Mouse (Mus musculus) left cerebral cortex, postnatal 4 days (tissue): ENCODE data around the gene Tmem208. TPM values are rescaled to one million over a fixed set of nuclear protein-coding genes. Genes with fewer than 3 reads are reported as not detected.
A peak's percentile ranks its signal among the peaks of the same experiment; 100 is the strongest.

Experiments
- DNase-seq: peaks from one replicate; pipeline ENCODE4 v3.0.0-alpha.2; 2022
- intact Hi-C: fragments of 180-260 bp; cut with DNase I; formaldehyde crosslinking; loops from one replicate; pipeline ENCODE4 v1.15.1; 2025
- total RNA-seq, 2 experiments: library from RNA; stranded (reverse); gene quantifications; 2 replicates each; pipeline ENCODE4 v1.2.3; 2021

Tmem208 gene
- total RNA-seq, 2 experiments from 2014 or later = 53.7 to 58.3 TPM

DNA sequence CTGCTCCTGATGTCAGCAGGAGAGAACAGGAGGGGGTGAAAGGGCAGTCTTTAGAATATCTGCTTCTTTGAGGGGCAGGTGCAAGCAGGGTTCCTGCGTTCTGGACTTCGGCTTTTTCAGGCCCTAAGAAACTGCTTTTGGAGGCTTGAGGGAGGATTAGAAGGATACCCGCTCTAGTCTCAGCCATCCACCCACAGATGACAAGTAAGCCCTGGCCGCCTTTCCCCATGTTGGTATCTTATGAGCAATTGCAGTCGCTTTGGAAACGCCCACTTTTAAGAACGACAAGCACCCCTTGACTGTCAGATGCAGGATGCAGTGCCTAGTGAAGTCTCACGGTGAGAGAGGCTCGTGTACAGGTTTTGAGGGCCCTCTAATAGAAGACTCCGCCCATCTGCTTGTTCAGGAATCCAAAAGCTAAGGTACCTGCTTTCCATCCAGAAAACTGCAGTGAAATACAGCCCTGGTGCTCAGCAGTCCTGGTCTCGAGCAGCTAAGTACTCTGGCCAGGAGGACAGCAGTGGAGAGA, 7.4 kb upstream of the Tmem208 start:
- intact Hi-C loops = no loop called here

DNA sequence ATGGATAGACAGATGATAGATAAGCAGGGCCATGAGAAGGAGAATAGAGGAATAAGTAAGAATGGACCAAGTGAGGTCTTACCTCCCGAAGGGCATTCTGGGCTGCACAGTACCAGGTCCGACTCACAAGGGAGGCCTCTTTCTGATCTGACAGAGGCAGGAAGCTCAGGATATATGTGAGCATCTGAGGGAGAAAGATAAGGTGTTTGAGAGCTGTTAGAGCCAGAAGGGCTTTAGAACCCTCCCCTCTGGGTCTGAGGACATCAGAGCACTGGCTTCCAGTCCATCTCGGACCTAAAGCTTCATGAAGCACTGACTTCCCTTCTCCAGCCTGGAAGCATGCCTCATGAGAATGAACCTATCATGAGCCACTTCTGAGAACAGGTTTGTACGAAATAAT, 3.0 kb upstream of the Tmem208 start:
- DNase-seq = no peak
- intact Hi-C loops = no loop called here

More for the DNA sequence above, 7.4 kb upstream of the Tmem208 start:
- no peak for DNase-seq

DNA sequence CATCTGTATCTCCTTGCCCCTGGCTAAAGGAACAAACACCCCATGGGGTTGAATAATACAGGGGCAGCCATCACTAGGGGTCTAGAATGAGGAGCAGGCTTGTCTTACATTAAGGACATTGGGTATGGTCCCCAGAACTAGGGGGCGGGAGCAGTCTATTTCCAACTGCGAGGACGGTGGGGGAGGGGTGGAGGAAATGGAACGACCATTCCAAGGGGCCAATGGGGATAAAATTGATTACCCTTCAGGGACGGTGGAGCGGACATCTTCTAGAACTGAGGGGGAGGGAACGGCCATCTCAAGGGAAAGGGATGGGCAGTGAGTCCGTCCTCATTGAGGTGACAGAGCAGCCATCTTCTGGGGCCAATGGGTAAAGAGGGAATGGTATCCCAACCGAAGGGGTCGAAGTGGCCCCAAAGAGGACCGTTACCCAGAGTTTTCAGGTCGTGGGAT, 487 bp upstream of the Tmem208 start:
- DNase-seq = peak; percentile 42
- intact Hi-C loops = no loop called here

DNA sequence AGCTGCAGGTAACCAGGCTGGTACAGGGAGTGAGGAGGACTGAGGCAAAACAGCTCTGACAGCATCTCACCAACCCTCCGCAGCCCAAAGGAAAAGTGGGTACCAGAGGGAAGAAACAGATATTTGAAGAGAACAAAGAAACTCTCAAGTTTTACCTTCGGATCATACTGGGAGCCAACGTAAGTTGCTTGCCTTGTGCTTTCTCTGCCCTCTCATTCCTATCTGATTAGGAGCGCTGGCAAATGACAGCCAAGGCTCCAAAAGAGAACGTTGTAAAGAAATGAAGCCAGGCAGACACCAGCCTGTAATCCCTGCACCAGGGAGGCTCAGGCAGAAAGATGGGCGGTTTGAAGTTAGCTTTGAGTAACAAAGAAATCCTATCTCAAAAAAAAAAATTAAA, 814 bp downstream of the Tmem208 start:
- intact Hi-C loops = no loop called here
- no peak for DNase-seq

DNA sequence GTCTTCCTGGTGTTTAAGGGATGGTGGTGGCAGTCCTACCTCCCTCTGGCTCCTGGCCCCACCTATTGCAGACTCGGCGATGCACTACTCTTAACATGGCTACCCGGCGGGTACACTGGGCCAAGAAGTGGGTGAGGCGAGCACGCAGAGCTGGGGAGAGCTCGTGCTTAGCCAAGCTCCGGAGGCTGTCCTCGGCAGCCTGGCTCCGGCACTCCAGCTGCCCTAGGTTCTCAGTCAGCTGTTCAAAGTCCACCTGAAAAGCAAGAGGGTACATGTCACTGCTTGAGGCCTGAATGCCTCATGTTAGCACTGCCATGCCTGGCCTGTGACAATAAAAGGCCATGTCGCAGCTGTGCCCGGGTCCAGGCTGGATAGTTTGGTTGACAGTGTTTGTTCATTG, 4.2 kb downstream of the Tmem208 start:
- no peak for DNase-seq
- intact Hi-C loops = no loop called here

DNA sequence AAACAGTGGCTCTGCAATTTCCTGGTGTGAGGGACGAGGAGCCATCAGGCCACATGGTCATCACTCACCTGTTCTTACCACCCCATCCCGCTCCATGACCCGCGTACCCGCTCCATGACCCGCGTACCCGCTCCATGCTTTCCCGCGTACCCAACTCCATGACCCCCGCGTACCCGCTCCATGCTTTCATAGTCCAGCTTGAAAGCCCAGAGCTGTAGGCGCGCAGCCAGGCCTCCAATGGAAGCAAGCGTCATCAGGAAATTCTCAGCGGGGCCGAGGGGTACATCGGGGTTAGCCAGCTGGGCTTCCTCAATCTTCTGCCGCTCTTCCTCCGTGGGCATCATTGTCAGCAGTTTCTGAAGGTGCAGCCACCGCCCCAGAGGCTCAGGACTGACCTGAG, 5.3 kb downstream of the Tmem208 start:
- DNase-seq = no peak
- intact Hi-C loops = no loop called here

DNA sequence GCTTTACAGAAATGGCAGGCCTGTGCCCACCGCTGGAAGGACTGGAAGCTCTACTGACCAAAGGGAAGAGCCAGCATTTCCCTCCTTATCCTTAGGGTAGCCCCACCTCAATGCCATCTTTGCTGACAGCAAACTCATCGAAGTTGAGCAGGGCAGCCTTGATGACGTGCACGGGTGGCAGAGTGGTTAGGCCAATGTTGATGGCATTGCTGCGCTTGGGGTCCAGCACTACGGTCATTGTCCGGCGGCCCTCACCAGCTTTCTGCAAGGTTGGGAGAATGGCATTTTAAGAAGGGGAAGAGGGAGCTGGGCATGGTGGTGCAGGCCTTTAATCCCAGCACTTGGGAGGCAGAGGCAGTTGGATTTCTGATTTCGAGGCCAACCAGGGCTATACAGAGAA, 5.8 kb downstream of the Tmem208 start:
- intact Hi-C loops = no loop called here
- no peak for DNase-seq

DNA sequence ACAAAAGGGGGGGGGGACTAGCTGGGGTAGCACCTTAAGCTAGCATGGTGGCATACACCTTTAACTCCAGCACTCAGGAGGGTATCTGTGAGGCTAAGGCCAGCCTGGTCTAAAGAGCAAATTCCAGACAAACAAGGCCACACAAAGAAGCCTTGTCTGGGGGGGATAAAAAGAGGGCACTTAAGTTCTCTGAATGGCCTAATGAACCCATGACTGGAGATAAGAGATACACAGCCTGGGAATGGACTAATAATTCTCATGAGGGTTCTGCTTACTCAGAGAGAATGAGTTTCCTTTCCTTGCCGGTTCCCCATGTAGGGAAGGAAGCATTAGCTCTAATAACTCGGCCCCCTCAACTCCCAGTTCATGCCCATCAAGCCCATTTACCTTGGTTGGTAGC, 6.4 kb downstream of the Tmem208 start:
- no peak for DNase-seq
- intact Hi-C loops = no loop called here

DNA sequence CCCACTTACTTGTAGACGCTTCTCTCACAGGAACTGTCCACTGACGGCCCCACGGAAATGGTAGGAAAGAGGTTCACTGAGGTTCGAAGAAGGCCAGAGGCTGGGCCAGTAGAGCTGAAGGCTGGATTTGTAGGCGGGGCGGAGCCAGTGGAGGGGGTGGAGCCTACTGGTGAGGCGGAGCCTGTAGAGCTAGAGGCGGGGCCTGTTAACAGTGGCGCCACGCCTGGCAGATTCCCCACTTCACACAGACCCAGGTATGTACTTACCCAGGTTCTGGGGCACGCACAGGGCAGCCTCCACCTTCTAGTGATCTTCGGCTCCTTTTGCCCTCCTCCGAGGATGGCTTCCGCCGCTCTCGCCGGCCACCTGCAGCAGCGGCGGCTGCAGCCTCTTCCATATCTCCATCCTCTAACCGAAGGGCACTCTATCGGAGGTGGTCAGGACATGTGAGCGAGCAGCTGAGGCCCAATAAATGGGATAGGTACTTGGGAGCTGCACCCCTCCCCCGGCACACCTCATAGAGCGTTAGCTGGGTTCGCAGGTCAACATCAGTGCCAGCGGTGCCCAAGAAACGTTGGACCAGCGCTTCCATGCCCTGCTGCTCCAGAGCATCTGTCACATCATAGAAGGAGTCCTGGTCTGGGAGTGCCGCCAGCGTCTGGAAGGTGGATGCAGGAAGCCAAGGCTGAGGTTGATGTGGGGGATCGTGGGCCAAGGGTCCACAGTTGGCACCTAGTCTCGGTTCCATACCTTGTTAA, 10.4 kb downstream of the Tmem208 start:
- intact Hi-C loops = no loop called here
- no peak for DNase-seq

DNA sequence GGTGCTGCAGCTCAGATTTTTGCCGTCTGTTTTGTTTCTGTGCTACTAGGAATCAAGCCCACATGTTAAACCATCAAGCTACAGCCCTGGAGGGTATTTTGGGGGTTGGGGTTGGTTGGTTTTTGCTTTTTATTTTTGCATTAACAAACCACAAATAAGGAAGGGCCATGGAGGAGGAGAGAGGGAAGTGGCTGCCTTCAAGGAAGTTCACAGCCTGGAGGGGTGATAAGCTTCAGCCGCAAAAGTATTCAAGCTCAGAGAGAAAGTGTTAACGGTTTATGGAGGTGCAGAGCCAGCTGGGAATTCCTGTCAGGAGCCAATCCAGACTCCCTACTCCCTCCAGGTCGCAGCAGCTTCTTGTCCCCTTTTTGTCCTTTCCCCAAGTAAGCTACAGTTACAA, 12.8 kb downstream of the Tmem208 start:
- intact Hi-C loops = no loop called here
- no peak for DNase-seq

DNA sequence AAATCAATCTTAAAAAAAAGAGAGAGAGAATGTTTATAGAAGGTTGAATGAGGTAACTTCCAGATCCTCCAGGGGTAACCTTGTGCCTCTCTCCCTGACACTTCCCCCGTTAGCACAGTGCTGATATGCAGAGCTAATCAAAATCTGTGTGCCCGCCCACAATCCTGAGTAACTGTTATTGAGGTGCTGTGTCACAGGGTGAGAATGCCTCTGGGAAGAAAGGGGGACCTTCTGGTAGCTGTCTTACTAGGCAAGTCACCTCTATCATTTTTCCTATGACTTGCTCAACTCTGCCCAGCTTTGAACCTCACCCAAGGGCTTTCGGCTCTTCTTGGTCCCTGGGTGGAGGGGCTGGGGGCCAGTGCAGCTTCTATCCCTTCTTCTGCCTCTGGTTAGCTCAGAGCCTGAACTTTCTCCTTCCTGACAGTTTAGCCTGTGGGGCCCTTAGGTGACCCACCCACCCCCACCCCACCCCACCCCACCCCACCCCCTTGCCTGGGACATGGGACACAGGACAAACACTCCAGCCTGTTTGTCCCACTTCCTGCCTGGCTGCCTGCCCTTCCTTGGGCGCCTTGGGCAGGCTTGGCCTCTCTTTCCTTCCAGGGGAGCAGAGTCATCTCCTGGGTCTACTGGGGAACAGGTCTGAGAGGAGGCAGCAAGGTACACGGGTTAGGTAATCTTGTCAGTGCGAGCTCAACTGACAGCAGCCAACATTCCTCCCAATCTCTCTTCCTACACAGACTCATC, 13.9 kb downstream of the Tmem208 start:
- intact Hi-C loops = no loop called here

DNA sequence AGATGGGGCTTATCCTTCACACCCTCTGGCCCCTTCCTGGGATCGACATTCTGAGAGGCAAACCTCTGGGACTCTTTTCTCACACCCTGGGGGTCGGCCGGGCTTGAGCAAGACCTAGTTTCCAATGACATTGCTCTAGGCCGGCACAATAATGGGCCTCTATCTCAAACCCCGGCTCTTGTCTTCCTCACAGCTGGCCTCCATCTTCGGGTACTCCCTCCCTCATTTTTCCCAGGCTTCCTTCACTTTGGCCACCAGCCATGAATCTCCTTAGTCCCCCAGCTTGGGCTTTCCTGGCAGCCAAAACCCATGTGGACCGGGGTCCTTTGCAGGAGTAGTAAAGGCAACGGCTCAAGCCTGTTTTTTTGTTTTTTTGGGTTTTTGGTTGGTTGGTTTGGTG, 15.2 kb downstream of the Tmem208 start:
- peak; percentile 31 for DNase-seq
- intact Hi-C loops = no loop called here

More for the DNA sequence above, 13.9 kb downstream of the Tmem208 start:
- DNase-seq = no peak

DNA sequence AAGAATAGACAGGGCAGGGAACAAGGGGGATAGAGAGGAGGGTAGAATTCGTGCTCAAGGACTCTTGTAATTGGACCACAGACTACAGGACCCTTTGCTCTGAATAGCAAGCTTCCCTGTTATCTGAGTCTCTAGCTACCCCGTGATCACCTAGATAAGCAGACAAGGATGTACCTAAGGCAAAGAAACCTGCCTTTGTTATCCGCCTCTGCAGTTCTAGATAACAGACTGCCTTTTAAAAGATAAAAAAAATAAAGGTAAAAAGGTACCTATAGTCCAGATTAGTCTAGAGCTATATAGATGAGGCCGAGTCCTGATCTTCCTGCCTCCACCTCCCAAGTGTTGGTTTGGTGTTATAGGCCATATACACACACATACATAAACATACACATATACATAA, 16.6 kb downstream of the Tmem208 start:
- intact Hi-C loops = no loop called here
- no peak for DNase-seq

DNA sequence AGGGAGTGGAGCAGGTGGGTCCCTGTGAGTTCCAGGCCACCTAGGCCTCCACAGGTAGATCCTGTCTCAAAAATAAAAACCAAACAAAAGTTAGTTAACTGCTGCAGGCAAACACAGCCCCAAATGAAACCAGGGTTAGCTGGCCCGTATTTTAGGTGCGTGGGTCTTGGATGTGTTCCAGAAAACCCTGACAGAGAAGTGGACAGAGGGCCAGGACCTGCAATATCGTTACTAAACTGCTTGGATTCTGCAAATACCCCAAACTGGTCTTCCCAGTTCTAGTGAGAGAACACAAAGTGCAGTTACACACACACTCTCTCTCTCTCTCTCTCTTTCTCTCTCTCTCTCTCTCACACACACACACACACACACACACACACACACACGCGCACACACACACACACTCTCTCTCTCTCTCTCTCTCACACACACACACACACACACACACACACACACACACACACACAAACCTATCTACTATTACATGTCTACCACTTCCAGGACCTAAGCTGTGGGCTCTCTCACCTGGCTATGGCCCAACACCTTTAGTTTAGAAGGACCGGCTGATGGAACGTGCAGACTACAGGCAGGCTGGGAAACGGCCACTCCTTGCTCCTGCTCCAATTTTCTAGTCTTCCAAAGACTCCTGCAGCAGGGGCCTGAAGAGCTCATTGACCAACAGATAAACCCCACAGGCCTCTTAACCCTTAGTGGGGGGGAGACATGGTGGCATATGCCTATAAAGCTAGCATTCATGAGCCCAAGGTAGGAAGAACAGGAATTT, 17.8 kb downstream of the Tmem208 start:
- no peak for DNase-seq
- intact Hi-C loops = no loop called here

DNA sequence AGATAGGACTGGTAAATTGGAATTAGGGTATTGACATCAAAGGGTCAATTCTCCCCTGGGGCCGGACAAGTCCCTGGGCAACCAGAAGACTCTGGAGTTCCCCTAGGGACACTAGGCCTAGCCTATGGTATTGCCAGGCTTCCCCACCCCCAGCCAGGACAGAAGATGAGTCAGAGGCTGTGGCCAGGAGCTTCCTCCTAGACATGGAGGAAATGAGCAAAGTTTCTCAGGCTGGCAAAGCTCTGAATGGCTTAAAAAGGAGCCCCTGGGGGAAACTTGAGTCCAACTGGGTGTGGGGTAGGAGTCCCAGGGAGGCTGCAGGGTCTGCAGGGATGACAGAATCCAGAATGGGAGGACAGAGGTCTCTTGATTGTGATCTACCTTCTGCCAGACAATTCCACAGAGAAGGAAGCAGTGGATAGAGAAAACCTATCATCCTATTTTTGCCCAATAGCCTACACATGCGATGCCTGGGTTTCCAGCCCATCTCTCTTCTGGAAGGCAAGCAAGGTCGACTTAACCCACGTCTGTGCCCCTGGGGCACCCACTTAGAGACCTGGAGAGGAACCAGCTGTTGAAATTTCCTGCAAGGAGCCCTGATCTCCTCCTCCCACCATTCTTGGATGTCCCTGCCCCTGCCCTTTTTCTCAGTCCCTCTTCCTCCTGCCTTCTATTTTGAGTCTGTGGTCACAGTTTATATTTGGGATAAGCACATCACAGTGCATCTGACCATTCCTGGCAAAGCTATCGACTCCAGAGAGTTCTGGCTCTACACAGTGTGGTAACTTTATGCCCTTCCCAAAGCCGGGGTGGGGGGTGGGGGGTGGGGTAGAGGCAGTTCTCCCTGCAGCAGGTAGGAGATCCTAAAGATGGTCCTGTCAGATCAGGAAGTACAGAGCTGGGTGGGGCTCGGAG, 19.2 kb downstream of the Tmem208 start:
- no peak for DNase-seq
- intact Hi-C loops = no loop called here

DNA sequence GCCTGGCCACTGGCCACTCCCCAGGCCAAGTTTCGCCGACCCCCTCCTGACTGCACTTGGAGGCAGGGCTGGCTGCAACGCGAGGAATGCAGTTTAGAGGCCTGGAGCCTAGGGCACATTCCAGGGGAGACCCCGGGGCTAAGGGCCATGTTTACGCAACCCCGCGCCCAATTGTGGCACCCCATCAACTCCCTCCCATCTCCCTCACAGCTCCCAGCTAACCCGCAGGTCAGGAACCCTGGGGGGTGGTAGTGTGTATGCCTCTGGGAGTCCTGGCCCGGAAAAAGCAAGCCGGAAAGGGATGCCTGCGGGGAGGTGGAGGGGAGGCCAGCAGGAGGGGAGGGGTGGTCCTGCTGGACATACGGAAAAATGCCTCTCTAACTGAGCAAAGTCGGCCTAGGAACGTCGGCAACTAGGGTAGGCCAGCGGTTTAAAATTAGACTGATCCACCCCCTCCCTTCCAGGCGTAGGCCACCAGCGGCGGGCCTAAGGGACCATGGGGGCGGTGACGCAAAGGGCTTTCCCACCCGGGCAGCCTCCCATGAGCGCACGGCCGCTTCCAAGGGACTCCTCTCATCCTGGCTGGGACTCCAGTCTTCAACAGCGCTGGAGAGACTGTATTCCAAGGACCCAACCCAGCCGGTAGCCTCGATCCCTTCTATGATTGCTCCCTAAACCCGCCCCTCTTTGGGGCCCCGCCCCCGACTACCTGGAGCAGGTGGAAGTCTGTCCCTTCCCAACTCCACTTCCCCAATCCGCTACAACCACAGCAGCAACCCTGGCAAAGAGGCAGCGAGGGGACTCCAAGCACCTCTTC, 20.7 kb downstream of the Tmem208 start:
- intact Hi-C loops = no loop called here
- DNase-seq = peak; percentile 29

DNA sequence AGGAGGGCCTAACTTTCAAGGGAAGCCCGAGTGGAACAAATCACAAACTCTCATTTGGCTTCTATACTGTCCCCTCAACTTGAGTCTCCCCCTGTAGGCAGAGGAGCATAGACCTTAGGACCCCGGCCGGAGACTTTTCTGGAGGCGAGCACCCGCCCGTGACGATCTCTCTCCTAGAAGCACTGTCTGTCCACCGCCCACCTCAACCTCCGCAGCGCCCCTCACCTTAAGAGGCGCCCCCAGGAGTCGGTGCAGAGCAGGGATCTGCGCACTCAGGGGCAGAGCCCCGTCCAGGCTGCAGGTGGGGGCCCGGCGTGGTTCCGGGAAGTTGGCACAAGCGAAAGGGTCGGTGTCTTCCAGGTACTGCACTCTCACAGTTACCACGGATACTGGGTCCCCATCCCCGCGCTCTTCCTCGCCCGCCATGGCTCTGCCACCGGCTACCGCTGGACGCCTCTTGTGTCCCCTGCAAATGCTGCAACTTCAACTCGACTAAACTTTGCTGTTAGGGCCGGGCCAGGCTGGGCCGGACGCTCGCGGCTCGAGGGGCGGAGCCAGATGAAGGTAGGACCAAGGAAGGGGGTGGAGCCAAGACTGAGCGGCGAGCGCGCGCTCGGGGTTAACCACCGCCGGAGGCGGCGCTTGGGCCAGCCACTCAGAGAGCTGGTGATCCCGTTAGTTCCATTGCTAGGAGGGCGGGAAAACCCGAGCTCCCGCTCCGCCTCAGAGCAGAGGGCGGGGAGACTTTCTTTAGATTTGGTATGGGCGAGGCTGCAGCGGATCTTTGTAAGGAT, 21.5 kb downstream of the Tmem208 start, which contains the start of gene Fhod1:
Gene Fhod1, minus strand, starts transcription at position 526 of the 794 bp plus-strand sequence.
- intact Hi-C loops = no loop called here

DNA sequence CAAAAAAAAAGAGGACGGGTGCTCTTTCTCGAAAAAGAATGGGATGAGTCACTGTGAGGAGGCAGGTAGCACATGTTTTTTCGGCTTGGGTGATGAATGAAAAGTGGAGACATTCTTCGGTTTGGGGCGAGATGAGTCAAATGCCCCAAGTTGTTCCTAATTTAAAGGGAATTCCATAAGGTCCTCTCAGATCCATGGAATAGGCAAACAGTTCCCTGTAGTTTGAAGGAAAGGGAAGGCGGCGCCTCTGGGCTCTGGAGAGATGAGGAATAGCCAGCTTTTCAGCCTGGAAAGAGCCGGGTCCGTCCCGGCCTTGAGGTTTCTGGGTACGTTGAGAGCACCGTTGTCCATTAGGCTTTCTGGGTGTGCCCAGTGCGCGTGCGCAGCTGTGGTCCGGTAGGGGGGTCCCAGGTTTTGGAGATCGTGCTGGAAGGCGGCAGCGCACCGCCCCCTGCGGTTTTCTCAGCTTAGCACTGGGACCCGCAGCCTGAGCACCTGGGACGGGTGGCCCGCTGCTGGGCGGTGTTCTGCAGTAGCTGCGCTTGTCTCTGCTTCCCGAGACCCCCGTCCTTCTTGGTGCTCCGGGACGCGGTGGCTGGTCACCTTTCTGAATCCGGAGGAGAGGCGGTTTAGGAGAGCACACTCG, 22.4 kb downstream of the Tmem208 start, which contains the start of gene Slc9a5:
Gene Slc9a5, plus strand, starts transcription at position 394 of the 646 bp plus-strand sequence.
- DNase-seq = peak; percentile 78
- intact Hi-C loops = no loop called here

More for the DNA sequence above, 21.5 kb downstream of the Tmem208 start, which contains the start of gene Fhod1:
- peak; percentile 94 for DNase-seq
